10 mouse cellular contexts compared by ENCODE assay signal in the genomic region with DNA sequence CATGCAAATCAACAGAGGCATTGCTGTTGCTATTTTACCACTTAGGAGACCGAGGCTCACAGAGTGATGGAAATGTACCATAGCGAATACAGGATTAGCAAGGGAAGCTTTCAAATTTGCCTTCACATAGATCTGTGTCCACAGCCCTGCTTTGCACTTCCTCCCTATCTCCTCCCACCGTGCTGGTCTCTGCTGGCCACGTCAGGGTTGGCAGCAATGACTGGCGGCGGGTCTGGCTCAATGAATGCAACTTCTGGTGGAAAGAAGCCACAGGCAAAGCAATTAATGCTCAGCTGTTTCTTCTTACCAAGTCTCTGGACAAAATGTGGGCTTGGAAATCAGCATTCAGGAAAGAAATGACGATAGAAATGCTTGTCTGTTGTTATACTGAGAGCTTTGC.
DNase-seq lines count a peak whose midpoint lies in the region; ATAC-seq and TF ChIP-seq lines count a peak whose summit lies in the region.
"Had no signal": no experiment of that assay in that cellular context is flagged by ENCODE, and none has a peak within 500 bp of the region (broad histone marks: within the 10 kb centered on the region; RNA-seq: fewer than 3 reads in every experiment).

No protein-coding gene starts in this region.

- ATAC-seq in forebrain, embryonic 13.5 days: peak; percentile 41; the same call in 1 of the 2 replicates
- ATAC-seq in forebrain, embryonic 11.5 days (replicated peaks; ENCODE audit: low FRiP score): no peak
- no peak for ATAC-seq in megakaryocyte, adult 5-6 weeks (ENCODE audit: poor library complexity, severe bottlenecking)
- ATAC-seq in heart, embryonic 12.5 days (ENCODE audit: insufficient number of reproducible peaks, low FRiP score): no peak; the same call in 1 of the 2 replicates
- ATAC-seq in lung, postnatal 0 days: no peak

- H3K4me2 ChIP-seq in forebrain, embryonic 13.5 days: no peak overlapping the region
- H3K4me2 ChIP-seq in forebrain, embryonic 11.5 days (ENCODE audit: low read depth, low read length, severe bottlenecking): no peak overlapping the region
- H3K4me2 ChIP-seq in heart, embryonic 12.5 days: peak overlapping the region; percentile 48
- 0 out of 2 replicates have a peak overlapping the region, but pooled peaks have one; percentile 3 for H3K4me2 ChIP-seq in lung, postnatal 0 days (replicated peaks; ENCODE audit: low read depth, low read length)

- H3K4me1 ChIP-seq in forebrain, embryonic 13.5 days: no peaks in the 10 kb centered on the region
- no peaks in the 10 kb centered on the region for H3K4me1 ChIP-seq in forebrain, embryonic 11.5 days (replicated peaks; ENCODE audit: control insufficient read depth, insufficient read depth, low read length)
- peaks cover 5% of the 10 kb centered on the region for H3K4me1 ChIP-seq in megakaryocyte, embryonic 14.5 days
- no peaks in the 10 kb centered on the region for H3K4me1 ChIP-seq in heart, embryonic 12.5 days (replicated peaks)
- H3K4me1 ChIP-seq in lung, postnatal 0 days (ENCODE audit: insufficient read depth, low read depth, low read length): no peaks in the 10 kb centered on the region

- no peaks in the 10 kb centered on the region for H3K27me3 ChIP-seq in forebrain, embryonic 13.5 days
- H3K27me3 ChIP-seq in forebrain, embryonic 11.5 days (ENCODE audit: control insufficient read depth, insufficient read depth, low read length): no peaks in the 10 kb centered on the region
- H3K27me3 ChIP-seq in megakaryocyte, embryonic 14.5 days (replicated peaks): no peaks in the 10 kb centered on the region
- no peaks in the 10 kb centered on the region for H3K27me3 ChIP-seq in heart, embryonic 12.5 days (replicated peaks)
- H3K27me3 ChIP-seq in lung, postnatal 0 days (replicated peaks; ENCODE audit: insufficient read depth, low read length): no peaks in the 10 kb centered on the region
- H3K27me3 ChIP-seq: CH12.LX had no signal

- no peaks in the 10 kb centered on the region for H3K36me3 ChIP-seq in forebrain, embryonic 13.5 days (ENCODE audit: poor library complexity, severe bottlenecking)
- no peaks in the 10 kb centered on the region for H3K36me3 ChIP-seq in forebrain, embryonic 11.5 days (ENCODE audit: control insufficient read depth, insufficient read depth, low read length)
- H3K36me3 ChIP-seq in megakaryocyte, embryonic 14.5 days (replicated peaks; ENCODE audit: low read length): no peaks in the 10 kb centered on the region
- no peaks in the 10 kb centered on the region for H3K36me3 ChIP-seq in heart, embryonic 12.5 days
- H3K36me3 ChIP-seq in lung, postnatal 0 days (ENCODE audit: insufficient read depth, low read length): no peaks in the 10 kb centered on the region

- WGBS in forebrain, embryonic 13.5 days: 51% methylated on average over 7 of the region's 7 CpGs
- WGBS in forebrain, embryonic 11.5 days: 64% methylated on average over 7 of the region's 7 CpGs
- 30% methylated on average over 7 of the region's 7 CpGs for WGBS in heart, embryonic 12.5 days
- WGBS in lung, postnatal 0 days: 34% methylated on average over 7 of the region's 7 CpGs

- TF ChIP-seq EP300 in lung, postnatal 0 days (IDR thresholded peaks at IDR 0.05): no peak

- H3K9ac ChIP-seq in forebrain, embryonic 13.5 days: no peak overlapping the region
- no peak overlapping the region for H3K9ac ChIP-seq in forebrain, embryonic 11.5 days (ENCODE audit: low read length)
- H3K9ac ChIP-seq in heart, embryonic 12.5 days: no peak overlapping the region
- H3K9ac ChIP-seq in lung, postnatal 0 days (replicated peaks; ENCODE audit: low read depth): no peak overlapping the region
- H3K9ac ChIP-seq: liver, embryonic 14.5 days had no signal

- no peak overlapping the region for H3K27ac ChIP-seq in forebrain, embryonic 13.5 days
- no peak overlapping the region for H3K27ac ChIP-seq in forebrain, embryonic 11.5 days (ENCODE audit: low read depth, low read length)
- H3K27ac ChIP-seq in heart, embryonic 12.5 days (ENCODE audit: poor library complexity, severe bottlenecking): no peak overlapping the region
- H3K27ac ChIP-seq in lung, postnatal 0 days (ENCODE audit: low read length): no peak overlapping the region
- H3K27ac ChIP-seq: liver, embryonic 14.5 days had no signal

- no peak overlapping the region for H3K4me3 ChIP-seq in forebrain, embryonic 13.5 days
- H3K4me3 ChIP-seq in forebrain, embryonic 11.5 days (ENCODE audit: low read depth, low read length): no peak overlapping the region
- H3K4me3 ChIP-seq in megakaryocyte, embryonic 14.5 days (replicated peaks): peak overlapping the region; percentile 65
- no peak overlapping the region for H3K4me3 ChIP-seq in heart, embryonic 12.5 days
- no peak overlapping the region for H3K4me3 ChIP-seq in lung, postnatal 0 days (ENCODE audit: low read depth, low read length)

- no peak for DNase-seq in forebrain, embryonic 11.5 days (ENCODE audit: low spot score)
- peak; percentile 31 for DNase-seq in lung, postnatal 0 days (ENCODE audit: low spot score)
- DNase-seq in ovary, adult 18-20 months (ENCODE audit: low spot score): no peak
- no peak for DNase-seq in urinary bladder, postnatal 10 days (ENCODE audit: low spot score)

- no peak for TF ChIP-seq CTCF in lung, postnatal 0 days (IDR thresholded peaks at IDR 0.05)

- no peaks in the 10 kb centered on the region for H3K9me3 ChIP-seq in forebrain, embryonic 13.5 days (replicated peaks)
- no peaks in the 10 kb centered on the region for H3K9me3 ChIP-seq in forebrain, embryonic 11.5 days (ENCODE audit: control insufficient read depth, low read length)
- H3K9me3 ChIP-seq in megakaryocyte, embryonic 14.5 days: no peaks in the 10 kb centered on the region
- H3K9me3 ChIP-seq in heart, embryonic 12.5 days (replicated peaks): no peaks in the 10 kb centered on the region
- no peaks in the 10 kb centered on the region for H3K9me3 ChIP-seq in lung, postnatal 0 days (ENCODE audit: low read length)

Comparison
In these comparisons a context has a peak if more than half of its experiments do, and no peak if none do; other contexts are left out.
1. H3K4me2 ChIP-seq: peak in heart, embryonic 12.5 days (single experiment) and lung, postnatal 0 days (single experiment); none in forebrain, embryonic 13.5 days (single experiment) and forebrain, embryonic 11.5 days (single experiment).